Mouse (Mus musculus) adipose tissue, adult 10 weeks (tissue): ENCODE results near the gene Ifitm5. TPM values are rescaled to one million over a fixed set of nuclear protein-coding genes. Genes with fewer than 3 reads are reported as not detected.

Experiments used
- polyA plus RNA-seq: library from polyadenylated mRNA; stranded (reverse); fragments of 350-450 nt; fragmentation: Illumina TruSeq; extraction: RNeasy Lipid Tissue Mini Kit (QIAGEN cat#74804); gene quantifications from one replicate; pipeline ENCODE4 v1.2.3, GENCODE M21; 2014; ENCODE audit warnings: low read depth, low replicate concordance

Gene Ifitm5
- 1.2 TPM for polyA plus RNA-seq

GRCm38 (mm10) chr7:140949824-140950530 lies at the start of gene Ifitm5:
Ifitm5 (minus strand) TSS chr7:140950291.

GRCm38 (mm10) chr7:140966921-140967320 lies 16.8 kb upstream of the Ifitm5 start, which contains the start of gene Ifitm1:
Ifitm1 (plus strand) TSS chr7:140967221.

GRCm38 (mm10) chr7:140955758-140956555 lies 5.9 kb upstream of the Ifitm5 start, which contains the start of the genes Gm45717 and Ifitm2:
Gm45717 (minus strand) TSS chr7:140955937.
Ifitm2 (minus strand) TSS chr7:140955987.

GRCm38 (mm10) chr7:140941222-140942051 lies 8.7 kb downstream of the Ifitm5 start, which contains the start of gene Pgghg:
Pgghg (plus strand) TSS chr7:140941391.

GRCm38 (mm10) chr7:140920418-140921029 lies 29.6 kb downstream of the Ifitm5 start, which contains the start of gene Nlrp6:
Nlrp6 (plus strand) TSS chr7:140920902.

GRCm38 (mm10) chr7:140900220-140900619 lies 49.9 kb downstream of the Ifitm5 start, which contains the start of gene Cox8b:
Cox8b (minus strand) TSS chr7:140900446.

Other genes starting within 250 kb of the Ifitm5 start
- gene Cyp2e1, start 186.6 kb downstream of the Ifitm5 start, polyA plus RNA-seq: 1,170 TPM
- gene Syce1, start 162.4 kb downstream of the Ifitm5 start, polyA plus RNA-seq: 8.2 TPM
- gene Zfp941, start 128.1 kb downstream of the Ifitm5 start, polyA plus RNA-seq: 0.36 TPM
- gene Urah, start 115.3 kb downstream of the Ifitm5 start, polyA plus RNA-seq: 1.8 TPM
- not detected for gene Scgb1c1, start 104.7 kb downstream of the Ifitm5 start, polyA plus RNA-seq
- 3.4 TPM for gene Odf3, start 102.5 kb downstream of the Ifitm5 start, polyA plus RNA-seq
- gene Gm45785, start 94.0 kb downstream of the Ifitm5 start, polyA plus RNA-seq: not detected
- 52.4 TPM for gene Ric8a, start 93.3 kb downstream of the Ifitm5 start, polyA plus RNA-seq
- gene Bet1l, start 92.7 kb downstream of the Ifitm5 start, polyA plus RNA-seq: 29.9 TPM
- 79.4 TPM for gene Psmd13, start 68.3 kb downstream of the Ifitm5 start, polyA plus RNA-seq
- gene Sirt3, start 68.0 kb downstream of the Ifitm5 start, polyA plus RNA-seq: 24.1 TPM
- gene Cox8b, start 49.8 kb downstream of the Ifitm5 start, polyA plus RNA-seq: 19.5 TPM
- gene Nlrp6, start 29.4 kb downstream of the Ifitm5 start, polyA plus RNA-seq: 2.0 TPM
- gene Pgghg, start 8.9 kb downstream of the Ifitm5 start, polyA plus RNA-seq: 14.7 TPM
- gene Gm45717, start 5.6 kb upstream of the Ifitm5 start, polyA plus RNA-seq: not detected
- gene Ifitm2, start 5.7 kb upstream of the Ifitm5 start, polyA plus RNA-seq: 414 TPM
- 31.1 TPM for gene Ifitm1, start 16.9 kb upstream of the Ifitm5 start, polyA plus RNA-seq
- gene Ifitm3, start 60.5 kb upstream of the Ifitm5 start, polyA plus RNA-seq: 370 TPM
- 14.7 TPM for gene Ifitm6, start 67.6 kb upstream of the Ifitm5 start, polyA plus RNA-seq
- gene Gm17387, start 78.8 kb upstream of the Ifitm5 start, polyA plus RNA-seq: not detected
- 5.2 TPM for gene B4galnt4, start 110.8 kb upstream of the Ifitm5 start, polyA plus RNA-seq
- 16.8 TPM for gene Pkp3, start 127.9 kb upstream of the Ifitm5 start, polyA plus RNA-seq
- 17.6 TPM for gene Sigirr, start 150.3 kb upstream of the Ifitm5 start, polyA plus RNA-seq
- 4.5 TPM for gene Ano9, start 167.5 kb upstream of the Ifitm5 start, polyA plus RNA-seq
- gene Ptdss2, start 172.1 kb upstream of the Ifitm5 start, polyA plus RNA-seq: 39.9 TPM
- gene Rnh1, start 222.6 kb upstream of the Ifitm5 start, polyA plus RNA-seq: 180 TPM
- gene Hras, start 243.7 kb upstream of the Ifitm5 start, polyA plus RNA-seq: 49.0 TPM
- gene Lrrc56, start 243.9 kb upstream of the Ifitm5 start, polyA plus RNA-seq: 12.2 TPM